Mouse (Mus musculus) brain, embryonic 14.5 days (tissue): ENCODE data around the gene Trim17. TPM values are rescaled to one million over a fixed set of nuclear protein-coding genes. Genes with fewer than 3 reads are reported as not detected.

Experiments used
- DNase-seq: peaks from one replicate; pipeline ENCODE4 v3.0.0-alpha.2; 2011; ENCODE audit warnings: low read depth
- CTCF ChIP-seq: fragments of 200-500 bp; IDR thresholded peaks from 2 replicates; pipeline ENCODE4 v1.5.1; 2012; ENCODE audit warnings: inconsistent platforms, mild to moderate bottlenecking, moderate library complexity, borderline replicate concordance; ENCODE audit not compliant: insufficient read depth, insufficient read length; ENCODE audit errors: extremely low read depth
- POLR2A ChIP-seq: fragments of 200-500 bp; IDR thresholded peaks from 2 replicates; pipeline ENCODE4 v1.6.1; 2012; ENCODE audit warnings: mild to moderate bottlenecking, inconsistent platforms, borderline replicate concordance; ENCODE audit not compliant: poor library complexity, insufficient read depth, insufficient read length, severe bottlenecking; ENCODE audit errors: extremely low read depth
- polyA plus RNA-seq: library from polyadenylated mRNA; depleted of rRNA; stranded (reverse); fragments of >200 nt; gene quantifications from 2 replicates; pipeline ENCODE4 v1.2.3, GENCODE M21; 2012; rRNA removed

The Trim17 gene
- polyA plus RNA-seq = 2.1 and 2.2 TPM in 2 replicates

DNA sequence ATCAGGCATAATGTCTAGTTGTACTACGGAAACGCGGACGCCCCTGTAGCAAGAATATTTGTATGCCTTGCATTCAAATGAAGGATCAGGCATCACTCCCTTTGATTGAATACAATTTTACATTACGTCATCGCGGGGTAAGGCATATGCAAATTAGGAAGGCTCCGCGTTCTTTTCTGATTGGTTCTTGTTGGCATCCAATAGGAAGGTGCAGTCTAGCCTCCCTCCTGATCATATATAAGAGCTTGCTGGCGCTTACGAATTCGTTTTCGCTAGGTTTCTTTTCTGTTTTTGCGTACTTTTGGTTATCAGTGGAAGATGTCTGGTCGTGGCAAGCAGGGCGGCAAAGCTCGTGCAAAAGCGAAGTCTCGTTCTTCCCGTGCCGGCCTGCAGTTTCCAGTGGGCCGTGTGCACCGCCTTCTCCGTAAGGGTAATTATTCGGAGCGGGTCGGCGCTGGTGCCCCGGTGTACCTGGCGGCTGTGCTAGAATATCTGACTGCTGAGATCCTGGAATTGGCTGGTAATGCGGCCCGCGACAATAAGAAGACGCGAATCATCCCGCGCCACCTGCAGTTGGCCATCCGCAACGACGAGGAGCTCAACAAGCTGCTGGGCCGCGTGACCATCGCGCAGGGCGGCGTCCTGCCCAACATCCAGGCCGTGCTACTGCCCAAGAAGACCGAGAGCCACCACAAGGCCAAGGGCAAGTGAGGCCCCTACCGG lies at the start of gene Trim17, which contains the start of gene Hist3h2a:
Gene Trim17 (plus strand): TSS at position 266 of the 723 bp plus-strand sequence.
Gene Hist3h2a (plus strand): TSS at position 266 of the 723 bp plus-strand sequence.
- peak; percentile 99 for DNase-seq
- peak; percentile 34; the same call in 1 of the 2 replicates for TF ChIP-seq CTCF
- peak; percentile 5; the same call in 1 of the 2 replicates for TF ChIP-seq POLR2A

DNA sequence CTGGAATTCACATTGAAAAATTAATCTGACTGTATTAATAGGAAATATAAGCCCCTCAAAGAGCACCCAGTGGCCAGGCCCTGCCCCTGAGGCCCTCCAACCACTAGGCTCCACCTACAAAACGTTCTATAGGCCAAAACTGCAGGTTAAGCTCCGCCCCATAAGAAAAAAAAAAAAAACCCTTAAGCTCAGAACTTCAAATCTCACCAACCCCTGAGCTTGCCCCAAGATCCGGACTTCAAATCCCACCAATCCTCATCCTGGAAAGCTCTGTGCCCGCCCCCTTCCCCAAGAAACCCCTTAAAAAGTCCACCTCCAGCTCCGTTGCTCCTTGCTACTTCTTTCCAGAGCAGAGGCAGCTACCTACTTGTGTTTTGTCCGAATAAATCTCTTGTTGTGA lies 49.6 kb upstream of the Trim17 start:
- peak; percentile 73 for DNase-seq
- TF ChIP-seq CTCF (no peak), POLR2A (no peak)

DNA sequence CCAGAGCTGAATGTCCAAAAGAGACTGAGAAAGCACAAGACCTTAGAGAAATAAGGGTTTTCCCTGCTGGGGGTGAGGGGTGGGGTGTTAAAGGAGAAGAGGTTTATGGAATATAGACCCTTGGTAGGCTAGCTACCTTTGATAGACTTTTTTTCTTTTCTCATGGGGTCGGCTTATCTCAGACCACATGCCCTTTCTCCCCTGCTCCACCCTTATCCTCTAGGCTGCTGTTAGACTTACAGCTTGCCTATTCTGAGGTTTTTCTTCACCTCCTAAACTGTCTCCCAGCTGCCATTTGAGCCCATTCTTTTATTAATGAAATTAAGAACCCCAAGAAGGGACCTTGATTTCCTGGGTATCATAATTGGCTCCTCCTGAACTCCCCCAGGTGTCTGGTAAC lies 40.7 kb upstream of the Trim17 start:
- DNase-seq = no peak

DNA sequence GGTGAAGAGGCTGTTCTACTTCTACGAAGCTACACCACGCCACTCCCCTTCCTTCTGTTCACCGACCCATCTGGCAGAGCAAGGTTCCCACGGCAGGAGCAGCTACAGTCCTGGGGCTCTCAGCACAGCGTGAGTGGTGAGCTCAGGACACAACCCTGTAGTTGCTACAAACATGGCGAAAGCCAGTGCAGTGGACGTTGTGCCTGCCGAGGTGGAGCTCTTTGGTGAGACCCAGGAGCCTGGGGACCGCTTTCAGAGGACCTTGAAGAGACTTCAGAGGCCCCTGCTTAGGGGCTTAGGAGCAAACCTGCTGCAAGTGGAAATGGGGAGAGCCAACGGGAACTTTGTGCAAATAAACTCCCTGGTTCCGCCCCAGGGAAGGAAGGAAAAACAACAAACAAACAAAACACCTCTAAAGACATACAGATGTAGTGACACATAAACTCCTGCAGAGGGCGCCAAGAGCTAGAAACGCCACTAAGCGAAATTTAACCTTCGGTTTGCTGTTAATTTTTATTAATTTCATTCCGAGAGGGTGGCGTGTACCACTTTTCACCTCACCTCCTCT lies 39.9 kb upstream of the Trim17 start:
- TF ChIP-seq POLR2A (no peak), CTCF (peak; percentile 68; the same call in 1 of the 2 replicates)
- DNase-seq = peak; percentile 72

More for the DNA sequence above, 40.7 kb upstream of the Trim17 start:
- TF ChIP-seq CTCF (no peak), POLR2A (no peak)

DNA sequence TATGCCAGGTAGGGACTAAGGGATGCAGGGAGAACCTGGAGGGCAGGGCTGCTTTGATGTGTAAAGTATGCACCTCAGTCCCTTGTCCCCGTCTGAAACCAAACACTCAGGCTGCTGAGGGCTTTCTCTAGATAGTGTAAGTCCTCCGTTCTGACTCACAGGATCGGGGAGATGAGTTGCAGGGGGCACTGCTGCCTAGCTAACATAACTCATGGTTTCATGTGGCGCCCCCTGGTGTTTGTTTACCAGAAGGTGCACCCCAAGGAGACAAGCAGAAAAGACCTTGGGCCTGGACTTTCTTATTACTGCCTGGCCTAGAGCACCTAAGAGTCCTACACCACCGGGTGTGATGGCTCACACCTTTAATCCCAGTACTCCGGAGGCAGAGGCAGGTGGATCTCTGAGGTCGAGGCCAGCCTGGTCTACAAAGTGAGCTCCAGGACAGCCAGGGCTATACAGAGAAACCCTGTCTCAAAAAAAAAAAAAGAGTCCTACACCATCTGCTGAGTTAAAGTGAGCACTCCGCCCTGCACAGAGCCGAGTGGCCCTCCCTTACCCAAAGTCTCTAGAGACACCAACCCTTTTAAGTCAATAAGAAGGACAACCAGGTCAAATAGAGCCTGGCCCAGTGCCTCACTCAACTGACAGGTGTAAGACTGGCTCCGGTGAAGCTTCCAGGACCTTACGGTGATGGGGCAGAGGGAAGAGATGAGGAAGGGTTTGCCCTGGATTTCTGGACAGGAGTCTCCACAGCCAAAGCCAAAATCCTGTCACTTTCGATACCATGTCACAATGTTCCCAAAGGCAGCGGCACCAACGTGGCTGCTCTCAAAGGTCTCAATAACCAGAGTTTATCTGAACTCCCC lies 37.4 kb upstream of the Trim17 start:
- peak; percentile 39 for DNase-seq
- TF ChIP-seq POLR2A (no peak), CTCF (peak; percentile 55; the same call in 1 of the 2 replicates)

DNA sequence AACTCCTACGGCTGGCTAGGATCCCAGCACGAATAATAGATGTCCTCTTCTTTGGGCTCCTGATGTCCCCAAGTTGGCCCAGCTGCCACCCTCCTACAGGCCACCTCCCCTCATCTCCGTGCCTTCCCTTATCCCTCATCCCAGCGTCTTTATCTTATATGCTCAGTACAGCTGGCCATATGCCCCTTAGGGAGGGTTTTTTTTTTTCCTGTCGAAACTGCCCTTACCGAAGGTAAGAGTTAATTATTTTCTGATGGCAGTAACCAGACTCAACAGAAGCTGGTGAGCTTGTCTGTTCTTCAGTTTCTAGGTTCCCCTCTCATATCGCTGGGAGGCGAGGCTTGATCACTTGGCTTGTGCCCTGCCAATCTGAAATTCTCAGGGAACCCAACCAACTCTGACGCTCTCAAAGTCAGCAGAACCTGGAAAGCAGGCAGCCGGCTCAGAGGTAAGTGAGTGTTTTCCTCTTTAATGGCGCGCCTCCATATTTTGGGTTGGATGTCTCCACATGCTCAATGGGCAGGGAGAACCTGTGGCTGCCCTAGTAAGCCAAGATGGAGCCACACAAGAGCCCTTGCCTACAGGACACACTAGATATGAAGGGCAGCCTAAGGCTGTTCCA lies 36.6 kb upstream of the Trim17 start, which contains the start of gene Btnl10:
Gene Btnl10 (plus strand): TSS at position 164 of the 622 bp plus-strand sequence.
- TF ChIP-seq POLR2A = no peak
- TF ChIP-seq CTCF = no peak
- no peak for DNase-seq

DNA sequence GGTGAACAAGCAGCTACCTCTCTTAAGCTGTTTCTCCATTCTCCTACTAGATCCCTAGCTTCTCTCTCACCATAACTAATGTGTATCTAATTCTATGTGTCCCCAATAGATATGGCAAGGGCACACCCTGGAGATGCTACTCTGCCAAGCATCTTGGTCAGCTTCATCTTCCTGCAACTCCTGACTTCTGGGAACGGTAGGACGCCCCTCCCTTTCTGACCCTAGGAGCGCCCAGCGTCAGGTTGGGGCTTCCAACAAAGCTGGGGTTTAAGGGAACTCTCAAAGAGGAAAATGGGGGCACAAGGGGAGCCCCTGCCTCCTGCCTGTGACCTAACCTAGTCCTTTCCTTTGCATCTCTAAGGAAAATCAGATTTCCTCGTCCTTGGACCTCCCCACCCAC lies 35.7 kb upstream of the Trim17 start:
- DNase-seq = no peak
- TF ChIP-seq CTCF (no peak), POLR2A (no peak)

DNA sequence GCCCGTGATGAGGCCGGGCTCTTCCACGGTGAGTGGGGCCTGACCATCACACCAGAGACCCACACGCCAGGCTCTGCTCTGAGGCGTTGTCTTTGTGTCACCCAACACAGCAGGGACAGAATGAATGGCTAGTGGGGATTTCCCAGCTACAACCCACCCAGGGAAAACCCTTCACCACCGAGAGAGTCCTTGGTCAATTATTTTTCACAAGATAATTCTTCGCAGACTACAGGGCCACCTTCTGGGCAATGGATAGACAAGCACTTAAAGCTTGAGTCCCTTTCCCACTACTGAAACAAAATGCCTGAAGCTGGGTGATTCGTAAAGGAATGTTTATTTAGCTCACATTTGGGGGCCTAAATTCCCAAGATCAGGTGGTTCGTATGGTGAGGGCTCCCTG lies 32.1 kb upstream of the Trim17 start:
- TF ChIP-seq CTCF (no peak), POLR2A (no peak)
- no peak for DNase-seq

DNA sequence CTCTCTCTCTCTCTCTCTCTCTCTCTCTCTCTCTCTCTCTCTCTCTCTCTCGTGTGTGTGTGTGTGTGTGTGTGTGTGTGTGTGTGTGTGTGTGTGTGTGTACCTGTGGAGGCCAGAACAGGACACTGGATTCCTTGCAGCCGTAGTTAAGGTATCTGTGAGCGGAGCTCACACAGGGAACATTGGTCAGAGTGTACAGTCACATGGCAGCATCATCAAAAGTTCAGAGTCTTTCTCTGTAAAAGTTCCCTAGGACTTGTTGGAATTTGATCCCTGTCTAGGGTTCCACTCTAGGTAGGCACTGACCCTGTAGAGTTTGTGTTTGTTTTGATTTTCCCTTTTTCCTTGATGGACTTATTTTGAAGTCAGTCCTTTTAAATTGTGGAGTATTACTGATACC lies 27.8 kb upstream of the Trim17 start:
- TF ChIP-seq POLR2A (no peak), CTCF (no peak)
- no peak for DNase-seq

DNA sequence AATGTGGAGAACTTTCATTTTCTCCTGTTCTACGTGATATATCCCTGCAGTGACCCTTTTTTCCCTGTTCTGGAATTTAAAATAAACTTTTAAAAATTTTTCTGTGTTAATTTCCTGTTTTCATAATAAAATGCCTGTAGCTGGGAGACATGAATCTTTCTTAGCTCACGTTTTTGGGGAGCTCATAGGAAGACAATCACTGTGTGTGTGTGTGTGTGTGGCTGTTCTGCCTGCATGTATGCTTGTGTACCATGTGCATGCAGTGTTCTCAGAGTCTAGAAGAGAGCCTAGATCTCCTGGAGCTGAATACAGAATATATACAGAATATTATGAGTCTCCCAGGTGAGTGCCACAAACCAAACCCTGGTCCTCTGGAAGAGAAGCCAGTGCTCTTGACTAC lies 27.4 kb upstream of the Trim17 start:
- DNase-seq = no peak
- no peak for TF ChIP-seq CTCF
- no peak for TF ChIP-seq POLR2A
